Mouse (Mus musculus) testis, adult 2 months (tissue): ENCODE results near the gene Hoxd8. TPM values are rescaled to one million over a fixed set of nuclear protein-coding genes. Genes with fewer than 3 reads are reported as not detected.
A peak's percentile ranks its signal among the peaks of the same experiment; 100 is the strongest.

ENCODE experiments used
- H3K27ac ChIP-seq: fragments of 200-500 bp; 2 replicates; pipeline ENCODE4 v1.5.1; 2012; ENCODE audit warnings: low read depth, low read length; ENCODE audit not compliant: control insufficient read depth, insufficient read depth
- H3K27me3 ChIP-seq: fragments of 200-500 bp; 2 replicates; pipeline ENCODE4 v1.6.1; 2012; ENCODE audit warnings: mild to moderate bottlenecking, low read length, moderate library complexity; ENCODE audit not compliant: control insufficient read depth, insufficient read depth
- H3K36me3 ChIP-seq: fragments of 200-500 bp; 2 replicates; pipeline ENCODE4 v1.6.1; 2012; ENCODE audit warnings: mild to moderate bottlenecking, low read length; ENCODE audit not compliant: control insufficient read depth, insufficient read depth
- H3K4me1 ChIP-seq: fragments of 200-500 bp; 2 replicates; pipeline ENCODE4 v1.6.1; 2012; ENCODE audit warnings: low read length; ENCODE audit not compliant: control insufficient read depth, insufficient read depth
- H3K4me3 ChIP-seq: fragments of 200-500 bp; 2 replicates; pipeline ENCODE4 v1.5.1; 2012; ENCODE audit warnings: low read depth, mild to moderate bottlenecking, low read length, moderate library complexity, mixed read lengths; ENCODE audit not compliant: control insufficient read depth
- CTCF ChIP-seq: fragments of 200-500 bp; IDR thresholded peaks from 2 replicates; pipeline ENCODE4 v1.5.1; 2012; ENCODE audit warnings: low read depth, mild to moderate bottlenecking, inconsistent platforms, low read length, moderate library complexity; ENCODE audit not compliant: control insufficient read depth, insufficient read depth, insufficient replicate concordance
- POLR2A ChIP-seq: fragments of 200-500 bp; IDR thresholded peaks from 2 replicates; pipeline ENCODE4 v1.6.1; 2012; ENCODE audit warnings: low read depth, mild to moderate bottlenecking, inconsistent platforms, low read length, moderate library complexity; ENCODE audit not compliant: control insufficient read depth
- polyA plus RNA-seq: library from polyadenylated mRNA; depleted of rRNA; stranded (reverse); fragments of >200 nt; gene quantifications from 2 replicates; pipeline ENCODE4 v1.2.3, GENCODE M21; 2012

The Hoxd8 gene
- polyA plus RNA-seq, 1 experiment, result 23.6 TPM

GRCm38 (mm10) chr2:74694066-74694465 lies 10.3 kb upstream of the Hoxd8 start:
- Histone ChIP-seq H3K4me3 (peak overlapping the region; percentile 43; the same call in 1 of the 2 replicates), H3K36me3 (no peaks in the 10 kb centered on the region), H3K27ac (no peak overlapping the region), H3K27me3 (peaks cover 17% of the 10 kb centered on the region), H3K4me1 (peaks cover 16% of the 10 kb centered on the region)
- TF ChIP-seq POLR2A, result no peak
- TF ChIP-seq CTCF, result peak; percentile 39; the same call in 1 of the 2 replicates

DNA sequence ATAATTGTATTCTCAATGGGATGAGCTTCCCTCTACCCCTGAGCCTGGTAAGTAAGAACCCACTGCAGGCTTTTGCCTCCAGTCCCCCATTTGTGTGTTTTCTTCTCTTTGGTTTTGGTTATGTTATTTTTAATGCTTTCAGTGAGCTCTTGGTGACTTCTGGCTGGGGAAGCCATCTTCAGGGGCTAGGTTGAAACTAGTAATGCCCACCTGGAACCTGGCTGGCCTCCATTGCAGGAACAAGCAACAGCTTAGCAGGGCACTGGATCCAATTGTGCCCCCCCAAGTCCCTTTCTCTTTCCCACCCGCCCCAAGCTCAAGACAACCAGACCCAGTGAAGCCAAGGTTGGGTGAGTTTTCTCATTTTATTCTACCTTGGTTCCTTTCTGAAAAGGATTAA lies 9.0 kb upstream of the Hoxd8 start:
- Histone ChIP-seq H3K4me3 (no peak overlapping the region), H3K4me1 (peaks cover 18% of the 10 kb centered on the region), H3K27ac (no peak overlapping the region), H3K36me3 (no peaks in the 10 kb centered on the region), H3K27me3 (peaks cover 12% of the 10 kb centered on the region)
- no peak for TF ChIP-seq CTCF
- no peak for TF ChIP-seq POLR2A

GRCm38 (mm10) chr2:74695813-74696430 lies 8.5 kb upstream of the Hoxd8 start:
- Histone ChIP-seq H3K4me1 (peaks cover 18% of the 10 kb centered on the region), H3K27ac (no peak overlapping the region), H3K36me3 (no peaks in the 10 kb centered on the region), H3K27me3 (peaks cover 11% of the 10 kb centered on the region), H3K4me3 (no peak overlapping the region)
- TF ChIP-seq CTCF (no peak), POLR2A (no peak)

GRCm38 (mm10) chr2:74696442-74697335 lies 7.7 kb upstream of the Hoxd8 start:
- TF ChIP-seq POLR2A (no peak), CTCF (no peak)
- Histone ChIP-seq H3K27ac (peak overlapping the region; percentile 73), H3K36me3 (no peaks in the 10 kb centered on the region), H3K27me3 (peaks cover 9% of the 10 kb centered on the region), H3K4me3 (no peak overlapping the region), H3K4me1 (peaks cover 16% of the 10 kb centered on the region)

- no peaks in the 10 kb centered on the region for H3K36me3 ChIP-seq
- H3K27ac ChIP-seq, result peak within 1 kb of the TSS; percentile 73
- TF ChIP-seq CTCF (no peak), POLR2A (no peak)
- H3K27me3 ChIP-seq, result peaks cover 5% of the 10 kb centered on the region
- peak within 1 kb of the TSS; percentile 53 for H3K4me3 ChIP-seq
- peaks cover 16% of the 10 kb centered on the region for H3K4me1 ChIP-seq
These were observed 6.8 kb upstream of the Hoxd8 start, which contains the start of gene Hoxd9 for GRCm38 (mm10) chr2:74697567-74698121. Hoxd9 (plus strand) TSS chr2:74697727.

DNA sequence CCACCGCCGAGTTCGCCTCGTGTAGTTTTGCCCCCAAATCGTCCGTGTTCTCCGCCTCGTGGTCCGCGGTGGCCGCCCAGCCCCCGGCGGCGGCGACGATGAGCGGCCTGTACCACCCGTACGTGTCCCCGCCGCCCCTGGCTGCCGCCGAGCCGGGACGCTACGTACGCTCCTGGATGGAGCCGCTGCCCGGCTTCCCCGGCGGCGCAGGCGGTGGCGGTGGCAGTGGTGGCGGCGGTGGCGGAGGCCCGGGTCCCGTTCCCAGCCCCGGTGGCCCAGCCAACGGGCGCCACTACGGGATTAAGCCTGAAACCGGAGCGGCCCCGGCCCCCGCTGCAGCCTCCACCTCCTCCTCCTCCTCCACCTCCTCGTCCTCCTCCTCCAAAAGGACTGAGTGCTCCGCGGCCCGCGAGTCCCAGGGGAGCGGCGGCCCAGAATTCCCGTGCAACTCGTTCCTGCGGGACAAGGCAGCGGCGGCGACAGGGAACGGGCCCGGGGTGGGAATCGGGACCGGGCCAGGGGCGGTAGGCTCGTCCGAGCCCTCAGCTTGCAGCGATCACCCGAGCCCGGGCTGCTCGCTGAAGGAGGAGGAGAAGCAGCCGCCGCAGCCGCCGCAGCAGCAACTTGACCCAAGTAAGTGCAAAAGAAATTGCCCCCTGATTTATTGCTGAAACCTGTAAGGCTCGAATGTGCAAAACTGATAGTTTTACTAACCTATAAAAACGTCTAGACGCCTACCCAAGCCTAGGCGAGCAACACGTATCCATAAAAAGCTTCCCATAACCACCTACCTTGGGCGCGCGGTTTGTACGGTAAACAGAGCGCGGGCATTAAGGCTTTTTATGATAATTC lies 6.0 kb upstream of the Hoxd8 start:
- no peak for TF ChIP-seq CTCF
- TF ChIP-seq POLR2A, result no peak
- Histone ChIP-seq H3K4me3 (peak overlapping the region; percentile 53), H3K36me3 (no peaks in the 10 kb centered on the region), H3K27me3 (peaks cover 3% of the 10 kb centered on the region), H3K27ac (peak overlapping the region; percentile 45), H3K4me1 (peaks cover 19% of the 10 kb centered on the region)
